Mouse (Mus musculus): ENCODE data around the gene Coq8a. TPM values are rescaled to one million over a fixed set of nuclear protein-coding genes. Genes with fewer than 3 reads are reported as not detected.

The Coq8a gene
- polyA plus RNA-seq, 1 experiment = 12.4 TPM

DNA sequence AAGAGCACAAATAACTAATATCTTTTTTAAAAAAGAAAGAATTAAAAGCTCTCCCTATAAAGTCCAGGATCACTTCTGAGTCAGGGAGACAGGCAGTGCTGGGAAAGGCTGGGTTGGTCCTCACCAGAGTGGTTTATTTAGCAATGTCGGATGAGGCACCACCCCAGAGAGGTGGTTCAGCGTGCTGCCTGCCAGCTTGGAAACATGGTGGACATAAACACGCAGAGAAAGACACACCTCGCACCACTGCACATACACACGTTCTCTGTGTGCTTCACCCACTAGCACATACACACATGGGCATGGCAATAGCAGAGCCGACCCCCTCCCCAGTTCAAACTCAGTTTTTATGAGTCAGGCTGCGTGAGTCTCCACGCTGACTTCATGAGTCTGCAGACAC lies 8.3 kb downstream of the Coq8a start:
- H3K27me3 ChIP-seq (ENCODE audit: control insufficient read depth, insufficient read depth, low read length) = no peaks in the 10 kb centered on the region
- no peak overlapping the region for H3K27ac ChIP-seq (ENCODE audit: control insufficient read depth, insufficient read depth, low read depth, low read length)
- no peak for TF ChIP-seq CTCF (IDR thresholded peaks at IDR 0.05; ENCODE audit: control insufficient read depth, insufficient read depth, insufficient replicate concordance, low read depth, low read length)
- no peak for TF ChIP-seq POLR2A (IDR thresholded peaks at IDR 0.05; ENCODE audit: control insufficient read depth, low read depth, low read length)
- H3K36me3 ChIP-seq (ENCODE audit: control insufficient read depth, insufficient read depth, low read length) = no peaks in the 10 kb centered on the region
- H3K4me1 ChIP-seq (ENCODE audit: control insufficient read depth, insufficient read depth, low read length) = peaks cover 6% of the 10 kb centered on the region
- no peak overlapping the region for H3K4me3 ChIP-seq (ENCODE audit: control insufficient read depth, low read depth, low read length)

DNA sequence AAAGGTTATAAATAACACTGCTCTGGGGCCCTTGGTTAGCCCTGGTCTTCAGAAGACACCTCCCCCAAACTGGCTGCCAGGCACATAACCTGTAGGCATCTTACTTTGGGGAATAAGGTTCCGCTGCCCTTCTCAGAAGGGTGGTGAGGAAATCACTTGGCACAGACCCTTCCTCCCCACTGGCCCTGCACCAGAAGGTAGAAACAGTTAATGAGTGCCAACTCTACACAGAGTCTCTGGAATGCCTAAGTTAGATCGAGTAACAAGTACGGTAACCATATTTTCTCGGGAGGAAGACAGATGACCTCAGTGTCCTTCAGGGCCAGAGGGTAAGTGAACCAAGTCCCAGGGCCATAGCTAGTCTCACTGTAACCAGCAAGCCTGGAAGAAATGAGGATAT lies 10.5 kb downstream of the Coq8a start:
- no peaks in the 10 kb centered on the region for H3K27me3 ChIP-seq (ENCODE audit: control insufficient read depth, insufficient read depth, low read length)
- TF ChIP-seq POLR2A (IDR thresholded peaks at IDR 0.05; ENCODE audit: control insufficient read depth, low read depth, low read length) (no peak), CTCF (IDR thresholded peaks at IDR 0.05; ENCODE audit: control insufficient read depth, insufficient read depth, insufficient replicate concordance, low read depth, low read length) (no peak)
- no peaks in the 10 kb centered on the region for H3K36me3 ChIP-seq (ENCODE audit: control insufficient read depth, insufficient read depth, low read length)
- H3K27ac ChIP-seq (ENCODE audit: control insufficient read depth, insufficient read depth, low read depth, low read length) = no peak overlapping the region
- no peak overlapping the region for H3K4me3 ChIP-seq (ENCODE audit: control insufficient read depth, low read depth, low read length)
- H3K4me1 ChIP-seq (ENCODE audit: control insufficient read depth, insufficient read depth, low read length) = no peaks in the 10 kb centered on the region; the same call in 1 of the 2 replicates

DNA sequence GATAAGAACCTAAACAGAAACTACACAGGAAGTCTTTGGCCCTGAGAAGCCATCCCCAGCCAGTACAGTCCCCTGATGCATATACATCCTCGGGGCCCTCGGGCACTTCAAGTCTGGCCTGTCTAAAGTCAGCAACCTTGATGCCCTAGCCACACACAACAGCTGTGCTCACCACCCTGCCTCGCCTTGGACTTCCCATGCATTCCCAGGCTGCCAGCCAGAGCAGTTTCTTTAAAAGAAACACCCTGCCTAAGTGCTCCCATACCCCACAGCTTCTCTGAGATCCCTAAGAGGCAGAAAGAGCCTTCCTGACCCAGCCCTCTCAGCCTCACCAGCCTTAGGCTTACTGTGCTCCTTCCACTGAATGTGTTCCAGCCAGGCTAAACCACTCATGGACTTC lies 13.0 kb downstream of the Coq8a start:
- Histone ChIP-seq H3K36me3 (ENCODE audit: control insufficient read depth, insufficient read depth, low read length) (no peaks in the 10 kb centered on the region), H3K27me3 (ENCODE audit: control insufficient read depth, insufficient read depth, low read length) (no peaks in the 10 kb centered on the region), H3K4me3 (ENCODE audit: control insufficient read depth, low read depth, low read length) (no peak overlapping the region), H3K27ac (ENCODE audit: control insufficient read depth, insufficient read depth, low read depth, low read length) (no peak overlapping the region), H3K4me1 (ENCODE audit: control insufficient read depth, insufficient read depth, low read length) (no peaks in the 10 kb centered on the region)
- no peak for TF ChIP-seq CTCF (IDR thresholded peaks at IDR 0.05; ENCODE audit: control insufficient read depth, insufficient read depth, insufficient replicate concordance, low read depth, low read length)
- no peak for TF ChIP-seq POLR2A (IDR thresholded peaks at IDR 0.05; ENCODE audit: control insufficient read depth, low read depth, low read length)

DNA sequence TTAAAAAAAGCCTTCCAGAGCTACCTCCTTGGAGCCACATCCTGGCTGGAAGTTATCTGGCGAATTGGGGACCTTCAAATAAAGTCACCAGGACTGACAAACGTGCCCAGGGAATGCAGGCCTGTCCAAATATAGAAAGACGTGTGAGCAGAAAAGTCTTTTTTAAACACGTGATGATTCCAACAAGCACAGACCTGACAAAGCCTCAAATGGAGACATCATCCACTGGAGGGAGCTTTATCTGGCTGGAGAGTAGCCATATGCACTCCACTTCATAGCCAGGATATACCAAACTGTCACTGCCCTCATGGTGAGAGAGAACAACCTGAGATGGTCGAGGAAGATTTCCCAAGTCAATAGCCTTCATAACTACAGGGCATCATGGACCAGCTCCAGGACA lies 13.5 kb downstream of the Coq8a start:
- Histone ChIP-seq H3K4me1 (ENCODE audit: control insufficient read depth, insufficient read depth, low read length) (no peaks in the 10 kb centered on the region), H3K4me3 (ENCODE audit: control insufficient read depth, low read depth, low read length) (no peak overlapping the region), H3K27ac (ENCODE audit: control insufficient read depth, insufficient read depth, low read depth, low read length) (no peak overlapping the region), H3K27me3 (ENCODE audit: control insufficient read depth, insufficient read depth, low read length) (no peaks in the 10 kb centered on the region), H3K36me3 (ENCODE audit: control insufficient read depth, insufficient read depth, low read length) (no peaks in the 10 kb centered on the region)
- TF ChIP-seq CTCF (IDR thresholded peaks at IDR 0.05; ENCODE audit: control insufficient read depth, insufficient read depth, insufficient replicate concordance, low read depth, low read length) (no peak), POLR2A (IDR thresholded peaks at IDR 0.05; ENCODE audit: control insufficient read depth, low read depth, low read length) (no peak)

DNA sequence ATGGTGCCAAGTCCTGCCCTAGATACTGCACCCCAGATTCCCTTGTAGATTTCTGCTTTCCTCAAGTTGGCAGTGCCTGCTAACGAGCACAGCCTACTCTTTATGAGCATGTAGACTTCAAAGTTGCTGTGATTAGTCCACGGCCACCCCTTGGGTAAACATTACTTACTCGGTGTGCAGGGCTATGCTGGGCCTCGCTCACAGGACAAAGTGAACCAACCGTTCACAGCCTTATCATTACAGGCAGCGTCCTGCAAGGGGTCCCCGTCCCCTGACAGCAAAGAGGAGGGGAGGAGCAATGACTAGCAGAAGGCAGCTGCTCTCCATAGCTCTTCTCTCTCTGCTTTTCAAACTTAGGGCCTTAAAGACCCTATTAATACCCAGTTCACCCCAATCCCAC lies 14.6 kb downstream of the Coq8a start:
- H3K27me3 ChIP-seq (ENCODE audit: control insufficient read depth, insufficient read depth, low read length) = no peaks in the 10 kb centered on the region
- no peaks in the 10 kb centered on the region for H3K36me3 ChIP-seq (ENCODE audit: control insufficient read depth, insufficient read depth, low read length)
- no peak overlapping the region for H3K27ac ChIP-seq (ENCODE audit: control insufficient read depth, insufficient read depth, low read depth, low read length)
- no peak overlapping the region for H3K4me3 ChIP-seq (ENCODE audit: control insufficient read depth, low read depth, low read length)
- H3K4me1 ChIP-seq (ENCODE audit: control insufficient read depth, insufficient read depth, low read length) = no peaks in the 10 kb centered on the region
- TF ChIP-seq CTCF (IDR thresholded peaks at IDR 0.05; ENCODE audit: control insufficient read depth, insufficient read depth, insufficient replicate concordance, low read depth, low read length) (no peak), POLR2A (IDR thresholded peaks at IDR 0.05; ENCODE audit: control insufficient read depth, low read depth, low read length) (no peak)

- no peak overlapping the region for H3K27ac ChIP-seq (ENCODE audit: control insufficient read depth, insufficient read depth, low read depth, low read length)
- no peaks in the 10 kb centered on the region; the same call in 1 of the 2 replicates for H3K36me3 ChIP-seq (ENCODE audit: control insufficient read depth, insufficient read depth, low read length)
- H3K4me1 ChIP-seq (ENCODE audit: control insufficient read depth, insufficient read depth, low read length) = no peaks in the 10 kb centered on the region
- no peaks in the 10 kb centered on the region for H3K27me3 ChIP-seq (ENCODE audit: control insufficient read depth, insufficient read depth, low read length)
- no peak overlapping the region for H3K4me3 ChIP-seq (ENCODE audit: control insufficient read depth, low read depth, low read length)
- TF ChIP-seq POLR2A (IDR thresholded peaks at IDR 0.05; ENCODE audit: control insufficient read depth, low read depth, low read length) = no peak
- TF ChIP-seq CTCF (IDR thresholded peaks at IDR 0.05; ENCODE audit: control insufficient read depth, insufficient read depth, insufficient replicate concordance, low read depth, low read length) = no peak
Measured at GRCm38 (mm10) chr1:180183525-180184159, 15.8 kb downstream of the Coq8a start.

DNA sequence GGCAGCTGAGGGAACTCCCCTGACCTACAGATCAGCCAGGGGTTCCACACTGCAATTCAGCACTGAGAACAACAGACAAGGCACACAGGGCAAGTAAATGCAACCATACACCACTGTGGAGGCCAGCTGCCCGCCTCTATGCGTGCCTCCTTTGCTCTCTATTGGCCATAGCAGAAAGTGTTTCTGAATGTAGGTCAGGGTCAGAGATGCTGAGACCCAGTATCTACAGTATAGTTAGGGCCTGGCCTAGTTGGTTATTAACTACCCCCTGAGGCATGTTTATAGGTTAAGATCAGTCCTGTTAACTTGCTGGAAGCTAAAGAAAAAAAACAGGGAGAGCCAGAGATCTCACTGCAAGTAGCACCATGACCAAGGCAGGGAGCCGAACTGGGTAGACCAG lies 16.7 kb downstream of the Coq8a start:
- Histone ChIP-seq H3K36me3 (ENCODE audit: control insufficient read depth, insufficient read depth, low read length) (no peaks in the 10 kb centered on the region; the same call in 1 of the 2 replicates), H3K4me3 (ENCODE audit: control insufficient read depth, low read depth, low read length) (no peak overlapping the region), H3K4me1 (ENCODE audit: control insufficient read depth, insufficient read depth, low read length) (no peaks in the 10 kb centered on the region), H3K27me3 (ENCODE audit: control insufficient read depth, insufficient read depth, low read length) (no peaks in the 10 kb centered on the region), H3K27ac (ENCODE audit: control insufficient read depth, insufficient read depth, low read depth, low read length) (no peak overlapping the region)
- no peak for TF ChIP-seq POLR2A (IDR thresholded peaks at IDR 0.05; ENCODE audit: control insufficient read depth, low read depth, low read length)

DNA sequence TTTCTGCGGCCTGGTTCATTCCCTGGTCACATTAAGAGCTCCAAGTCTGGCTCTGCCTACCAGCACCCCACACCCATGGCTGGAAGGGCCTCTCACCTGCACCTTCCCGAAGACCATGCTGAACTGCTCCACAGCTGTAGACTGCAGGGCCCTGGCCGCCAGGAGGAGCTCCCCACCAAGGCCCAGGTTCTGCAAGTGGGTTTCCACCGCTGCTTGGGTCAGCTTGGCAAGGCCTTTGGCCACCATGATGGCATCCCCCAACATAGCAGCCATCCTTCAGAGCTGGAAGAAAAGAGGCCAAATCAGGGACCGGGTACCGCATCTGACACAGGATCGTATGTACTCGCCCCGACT lies 17.5 kb downstream of the Coq8a start:
- Histone ChIP-seq H3K27ac (ENCODE audit: control insufficient read depth, insufficient read depth, low read depth, low read length) (no peak overlapping the region), H3K4me3 (ENCODE audit: control insufficient read depth, low read depth, low read length) (no peak overlapping the region), H3K4me1 (ENCODE audit: control insufficient read depth, insufficient read depth, low read length) (no peaks in the 10 kb centered on the region), H3K27me3 (ENCODE audit: control insufficient read depth, insufficient read depth, low read length) (no peaks in the 10 kb centered on the region), H3K36me3 (ENCODE audit: control insufficient read depth, insufficient read depth, low read length) (no peaks in the 10 kb centered on the region; the same call in 1 of the 2 replicates)
- TF ChIP-seq CTCF (IDR thresholded peaks at IDR 0.05; ENCODE audit: control insufficient read depth, insufficient read depth, insufficient replicate concordance, low read depth, low read length) (no peak), POLR2A (IDR thresholded peaks at IDR 0.05; ENCODE audit: control insufficient read depth, low read depth, low read length) (no peak)

Measured in testis, adult 2 months (tissue).